Mouse (Mus musculus): Measurements from ENCODE around the gene Gm20388. TPM values are rescaled to one million over a fixed set of nuclear protein-coding genes. Genes with fewer than 3 reads are reported as not detected.
A peak's percentile ranks its signal among the peaks of the same experiment; 100 is the strongest.

The Gm20388 gene
- polyA plus RNA-seq, 1 experiment from 2014 or later, result 5.3 TPM

DNA sequence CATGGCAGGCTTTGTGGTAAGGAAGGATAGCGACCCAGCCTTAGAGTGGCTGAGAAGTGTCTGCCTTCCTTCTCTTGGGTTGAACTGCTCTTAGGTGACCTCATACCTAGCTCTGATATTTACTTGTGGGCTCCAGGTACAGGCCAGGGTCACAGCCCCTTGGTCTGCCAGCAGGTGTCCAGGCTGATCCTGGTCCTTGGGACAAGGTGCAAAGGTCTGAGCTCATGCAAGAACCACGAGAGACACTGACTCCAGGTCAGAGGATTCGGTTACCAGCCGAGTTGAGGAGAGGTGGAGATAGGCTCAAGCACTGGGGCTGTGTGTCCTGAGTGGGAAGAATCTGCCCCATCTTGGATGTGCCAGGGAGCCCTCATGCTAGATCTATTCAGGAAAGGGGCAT, 3333.7 kb downstream of the Gm20388 start:
- Histone ChIP-seq H3K4me3 (ENCODE audit: low read depth, low read length) (no peak overlapping the region), H3K4me1 (replicated peaks; ENCODE audit: control insufficient read depth, insufficient read depth, low read length) (0 out of 2 replicates have a peak, but pooled peaks cover 4% of the 10 kb centered on the region), H3K4me2 (no peak overlapping the region), H3K9ac (ENCODE audit: low read depth, low read length) (no peak overlapping the region), H3K27me3 (replicated peaks; ENCODE audit: control insufficient read depth, insufficient read depth, low read length) (no peaks in the 10 kb centered on the region), H3K9me3 (ENCODE audit: control insufficient read depth, low read length) (no peaks in the 10 kb centered on the region), H3K27ac (ENCODE audit: low read depth, low read length) (no peak overlapping the region), H3K36me3 (ENCODE audit: control insufficient read depth, insufficient read depth, low read length) (peaks cover 8% of the 10 kb centered on the region; the same call in 1 of the 2 replicates)
- ATAC-seq (replicated peaks; ENCODE audit: low FRiP score), result no peak
- no peak for DNase-seq (ENCODE audit: low spot score)
- WGBS, result 81% methylated on average over 4 of the region's 4 CpGs

DNA sequence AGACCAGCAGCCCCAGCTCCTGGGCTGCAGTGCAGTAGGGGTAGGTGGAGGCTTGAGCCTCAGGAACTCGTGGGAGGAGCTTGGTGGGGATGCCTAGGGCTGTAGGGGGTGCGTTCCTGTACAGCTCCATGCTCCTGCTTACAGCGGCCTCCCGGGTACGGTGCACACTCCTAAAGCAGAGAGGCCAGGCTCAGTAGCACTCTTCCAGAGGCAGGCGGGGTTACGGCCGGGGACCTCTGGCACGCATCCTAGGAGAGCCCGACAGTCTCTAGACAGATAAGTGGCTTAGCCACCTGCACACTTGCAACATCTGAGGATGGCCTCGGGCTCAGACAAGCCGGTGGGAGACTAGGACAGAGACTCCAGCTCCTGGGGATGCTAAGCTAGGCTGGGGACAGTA, 3334.9 kb downstream of the Gm20388 start:
- 89% methylated on average over 12 of the region's 12 CpGs for WGBS
- Histone ChIP-seq H3K27me3 (replicated peaks; ENCODE audit: control insufficient read depth, insufficient read depth, low read length) (no peaks in the 10 kb centered on the region), H3K4me2 (no peak overlapping the region), H3K9ac (ENCODE audit: low read depth, low read length) (no peak overlapping the region), H3K4me1 (replicated peaks; ENCODE audit: control insufficient read depth, insufficient read depth, low read length) (0 out of 2 replicates have a peak, but pooled peaks cover 4% of the 10 kb centered on the region), H3K36me3 (ENCODE audit: control insufficient read depth, insufficient read depth, low read length) (peaks cover 9% of the 10 kb centered on the region; the same call in 1 of the 2 replicates), H3K4me3 (ENCODE audit: low read depth, low read length) (no peak overlapping the region), H3K9me3 (ENCODE audit: control insufficient read depth, low read length) (no peaks in the 10 kb centered on the region), H3K27ac (ENCODE audit: low read depth, low read length) (no peak overlapping the region)
- DNase-seq (ENCODE audit: low spot score) (no peak), ATAC-seq (replicated peaks; ENCODE audit: low FRiP score) (no peak)

DNA sequence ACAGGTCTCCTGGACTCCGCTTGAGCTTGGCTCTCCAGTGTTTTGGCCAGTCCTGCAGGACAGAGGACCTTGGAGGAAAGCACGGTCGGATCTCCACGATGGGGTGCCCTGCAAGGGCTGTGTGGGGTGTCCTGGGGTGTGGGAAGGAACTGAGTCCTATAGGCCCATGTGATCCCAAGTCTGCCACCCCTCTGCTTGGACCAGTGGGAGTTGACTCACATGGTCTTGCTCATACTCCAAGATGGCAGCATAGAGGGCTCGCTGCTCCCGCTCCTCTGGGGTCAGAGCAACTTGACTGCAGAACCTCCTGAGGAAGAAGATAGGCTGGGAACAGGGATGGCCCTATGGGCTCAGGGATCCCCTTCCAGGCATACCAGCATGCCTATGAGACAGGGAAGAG, 3337.1 kb downstream of the Gm20388 start:
- DNase-seq (ENCODE audit: low spot score) (no peak), ATAC-seq (replicated peaks; ENCODE audit: low FRiP score) (no peak)
- no peaks in the 10 kb centered on the region for H3K27me3 ChIP-seq (replicated peaks; ENCODE audit: control insufficient read depth, insufficient read depth, low read length)
- no peaks in the 10 kb centered on the region for H3K9me3 ChIP-seq (ENCODE audit: control insufficient read depth, low read length)
- peaks cover 3% of the 10 kb centered on the region for H3K4me1 ChIP-seq (replicated peaks; ENCODE audit: control insufficient read depth, insufficient read depth, low read length)
- no peak overlapping the region for H3K4me3 ChIP-seq (ENCODE audit: low read depth, low read length)
- H3K36me3 ChIP-seq (ENCODE audit: control insufficient read depth, insufficient read depth, low read length), result peaks cover 13% of the 10 kb centered on the region; the same call in 1 of the 2 replicates
- H3K27ac ChIP-seq (ENCODE audit: low read depth, low read length), result no peak overlapping the region
- H3K9ac ChIP-seq (ENCODE audit: low read depth, low read length), result no peak overlapping the region
- 92% methylated on average over 6 of the region's 6 CpGs for WGBS
- no peak overlapping the region for H3K4me2 ChIP-seq

DNA sequence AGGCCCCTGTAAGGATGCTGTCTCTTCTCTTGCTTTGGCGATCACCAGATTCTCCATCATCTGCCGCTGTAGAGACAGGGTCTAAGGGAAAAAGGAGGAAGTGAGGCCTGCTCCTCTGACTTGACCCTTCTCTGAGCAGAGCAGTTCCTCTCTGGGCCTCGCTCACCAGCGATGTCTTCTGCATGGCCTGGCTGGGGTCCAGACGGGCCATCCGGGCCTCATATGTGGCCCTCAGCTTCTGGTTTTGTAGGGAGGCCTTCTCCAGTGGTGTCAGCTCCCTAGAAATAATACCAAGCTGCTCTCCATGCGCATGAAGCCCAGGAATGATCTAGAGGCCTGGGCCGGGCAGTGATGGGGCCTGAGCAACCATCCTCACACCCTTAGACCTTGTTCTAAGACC, 3338.0 kb downstream of the Gm20388 start:
- H3K4me1 ChIP-seq (replicated peaks; ENCODE audit: control insufficient read depth, insufficient read depth, low read length), result peaks cover 9% of the 10 kb centered on the region
- H3K27ac ChIP-seq (ENCODE audit: low read depth, low read length), result no peak overlapping the region
- WGBS, result 81% methylated on average over 8 of the region's 8 CpGs
- no peak overlapping the region for H3K9ac ChIP-seq (ENCODE audit: low read depth, low read length)
- H3K36me3 ChIP-seq (ENCODE audit: control insufficient read depth, insufficient read depth, low read length), result peaks cover 13% of the 10 kb centered on the region; the same call in 1 of the 2 replicates
- DNase-seq (ENCODE audit: low spot score) (no peak), ATAC-seq (replicated peaks; ENCODE audit: low FRiP score) (no peak)
- H3K9me3 ChIP-seq (ENCODE audit: control insufficient read depth, low read length), result no peaks in the 10 kb centered on the region
- H3K27me3 ChIP-seq (replicated peaks; ENCODE audit: control insufficient read depth, insufficient read depth, low read length), result no peaks in the 10 kb centered on the region
- H3K4me3 ChIP-seq (ENCODE audit: low read depth, low read length), result no peak overlapping the region
- no peak overlapping the region for H3K4me2 ChIP-seq

DNA sequence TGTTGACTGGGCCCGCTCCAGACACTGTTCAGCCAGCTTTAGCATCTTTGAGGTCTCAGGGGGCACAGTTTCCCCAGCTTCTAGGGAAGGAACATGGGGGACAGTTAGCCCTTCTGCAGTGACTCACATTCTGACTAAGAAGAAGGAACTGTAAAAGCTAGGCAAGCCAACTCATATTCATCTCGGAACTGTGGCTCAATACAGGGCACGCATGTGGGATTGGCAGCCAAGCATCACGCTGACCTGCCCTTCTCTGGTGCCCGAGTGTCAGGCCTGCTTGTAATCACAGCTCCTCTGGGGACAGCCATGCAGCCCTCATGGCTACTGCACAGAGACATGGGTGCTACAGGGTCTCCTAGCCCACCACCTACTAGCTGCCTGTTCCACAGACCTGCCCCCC, 3340.3 kb downstream of the Gm20388 start:
- 89% methylated on average over 5 of the region's 5 CpGs for WGBS
- H3K9ac ChIP-seq (ENCODE audit: low read depth, low read length), result no peak overlapping the region
- H3K4me2 ChIP-seq, result no peak overlapping the region
- H3K4me1 ChIP-seq (replicated peaks; ENCODE audit: control insufficient read depth, insufficient read depth, low read length), result peaks cover 19% of the 10 kb centered on the region
- H3K27ac ChIP-seq (ENCODE audit: low read depth, low read length), result no peak overlapping the region
- H3K36me3 ChIP-seq (ENCODE audit: control insufficient read depth, insufficient read depth, low read length), result peaks cover 7% of the 10 kb centered on the region; the same call in 1 of the 2 replicates
- ATAC-seq (replicated peaks; ENCODE audit: low FRiP score), result no peak
- no peak overlapping the region for H3K4me3 ChIP-seq (ENCODE audit: low read depth, low read length)
- no peaks in the 10 kb centered on the region for H3K27me3 ChIP-seq (replicated peaks; ENCODE audit: control insufficient read depth, insufficient read depth, low read length)
- DNase-seq (ENCODE audit: low spot score), result no peak
- H3K9me3 ChIP-seq (ENCODE audit: control insufficient read depth, low read length), result no peaks in the 10 kb centered on the region

DNA sequence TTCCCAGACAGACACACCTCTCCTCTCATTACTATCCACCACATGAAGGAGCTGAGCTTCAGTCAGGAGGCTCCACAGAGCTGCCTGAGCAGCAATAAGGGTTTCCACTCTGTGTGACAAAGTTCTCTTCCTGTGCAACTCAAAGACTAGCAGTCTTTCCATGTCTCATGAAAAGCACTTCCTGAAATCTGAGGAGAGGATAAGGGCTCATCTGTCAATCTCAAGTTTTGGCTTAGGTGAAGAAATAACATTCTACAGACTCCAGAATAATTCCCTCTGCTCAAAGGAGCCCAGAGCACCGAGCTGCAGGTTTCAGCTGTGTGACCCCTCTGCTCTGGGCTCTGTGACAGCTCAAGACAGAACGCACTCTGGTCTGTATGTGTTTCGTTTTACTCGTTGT, 3342.3 kb downstream of the Gm20388 start:
- Histone ChIP-seq H3K4me3 (ENCODE audit: low read depth, low read length) (peak overlapping the region; percentile 99), H3K27me3 (replicated peaks; ENCODE audit: control insufficient read depth, insufficient read depth, low read length) (no peaks in the 10 kb centered on the region), H3K9ac (ENCODE audit: low read depth, low read length) (peak overlapping the region; percentile 94; the same call in 1 of the 2 replicates), H3K4me2 (peak overlapping the region; percentile 94), H3K27ac (ENCODE audit: low read depth, low read length) (no peak overlapping the region), H3K4me1 (replicated peaks; ENCODE audit: control insufficient read depth, insufficient read depth, low read length) (peaks cover 19% of the 10 kb centered on the region), H3K36me3 (ENCODE audit: control insufficient read depth, insufficient read depth, low read length) (peaks cover 21% of the 10 kb centered on the region), H3K9me3 (ENCODE audit: control insufficient read depth, low read length) (no peaks in the 10 kb centered on the region)
- ATAC-seq (replicated peaks; ENCODE audit: low FRiP score) (no peak), DNase-seq (ENCODE audit: low spot score) (no peak)
- WGBS, result 59% methylated on average over 4 of the region's 4 CpGs

DNA sequence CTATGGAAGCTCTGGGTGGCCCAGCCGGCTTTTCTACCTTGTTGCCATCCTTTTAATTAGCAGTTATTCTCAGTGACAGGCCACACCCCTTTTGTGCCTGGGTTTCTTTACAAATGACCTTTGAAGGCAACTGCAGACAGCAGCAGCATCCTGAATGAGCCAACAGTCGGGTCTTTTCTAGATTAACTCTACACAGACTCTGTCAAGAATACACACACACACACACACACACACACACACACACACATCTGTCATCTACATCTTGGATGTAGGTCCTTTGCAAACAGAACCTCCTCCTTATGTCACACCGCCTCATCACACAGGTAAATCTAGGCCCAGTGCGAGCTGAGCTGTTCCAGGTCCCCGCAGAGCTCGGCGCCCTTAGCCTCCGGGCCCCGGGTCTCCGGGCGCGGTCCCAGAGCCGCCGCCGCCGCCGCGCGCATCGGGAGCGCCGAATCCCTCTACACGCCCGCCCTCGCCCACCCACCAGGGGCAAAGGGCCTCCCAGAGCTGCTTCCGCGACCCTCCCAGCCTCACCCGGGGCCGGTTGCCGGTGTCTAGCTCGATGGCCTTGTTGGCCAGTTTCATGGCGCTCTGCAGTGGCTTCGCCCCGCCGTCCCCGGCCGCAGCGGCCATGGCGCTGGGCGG, 3342.9 kb downstream of the Gm20388 start:
- Histone ChIP-seq H3K4me3 (ENCODE audit: low read depth, low read length) (peak overlapping the region; percentile 99), H3K9me3 (ENCODE audit: control insufficient read depth, low read length) (no peaks in the 10 kb centered on the region), H3K4me1 (replicated peaks; ENCODE audit: control insufficient read depth, insufficient read depth, low read length) (peaks cover 19% of the 10 kb centered on the region), H3K9ac (ENCODE audit: low read depth, low read length) (peak overlapping the region; percentile 94), H3K27ac (ENCODE audit: low read depth, low read length) (peak overlapping the region; percentile 84), H3K36me3 (ENCODE audit: control insufficient read depth, insufficient read depth, low read length) (peaks cover 24% of the 10 kb centered on the region), H3K27me3 (replicated peaks; ENCODE audit: control insufficient read depth, insufficient read depth, low read length) (no peaks in the 10 kb centered on the region), H3K4me2 (peak overlapping the region; percentile 94)
- under 1% methylated on average over 38 of the region's 40 CpGs for WGBS
- DNase-seq (ENCODE audit: low spot score), result no peak
- peak; percentile 32 for ATAC-seq (replicated peaks; ENCODE audit: low FRiP score)

DNA sequence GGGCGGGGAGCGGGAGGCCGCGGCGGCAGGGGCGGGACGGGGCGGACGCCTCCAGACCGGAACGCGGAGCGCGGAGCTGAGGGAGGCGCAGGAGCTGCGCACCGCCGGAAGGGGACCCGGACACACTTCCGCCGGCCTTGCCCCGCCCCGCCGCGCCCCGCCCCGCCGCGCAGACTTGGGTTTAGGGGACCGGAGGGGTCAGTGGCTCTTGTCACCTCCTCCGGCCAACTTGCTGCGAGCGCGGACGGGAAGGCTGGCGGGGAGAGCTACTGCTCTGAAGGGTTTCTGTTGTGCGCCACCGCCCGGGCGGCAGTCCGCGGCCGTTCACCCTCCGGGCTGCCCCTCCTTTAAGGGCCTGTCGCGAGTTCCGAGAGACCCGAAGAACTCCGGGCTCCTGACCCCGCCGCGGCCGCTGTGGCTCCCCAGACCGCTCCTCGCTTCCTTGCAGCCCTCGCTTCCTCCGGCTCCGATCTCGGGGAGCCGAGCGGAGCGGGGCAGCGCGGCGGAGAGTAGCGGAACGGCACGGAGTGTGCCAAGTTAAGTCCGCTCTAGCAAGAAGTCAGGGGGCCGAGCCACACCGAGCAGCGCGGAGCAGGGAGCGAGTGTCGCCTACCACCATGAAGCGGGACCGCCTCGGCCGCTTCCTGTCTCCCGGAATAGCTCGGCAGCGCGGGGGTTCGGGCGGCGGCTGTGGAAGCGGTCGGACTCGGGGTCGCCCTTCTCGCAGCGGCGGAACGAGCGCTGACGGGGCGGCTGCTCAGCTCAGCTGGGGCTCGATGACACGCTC, 3343.7 kb downstream of the Gm20388 start, which contains the start of the genes Zfp276 and Vps9d1:
Zfp276 (plus strand) TSS at position 97 of the 787 bp plus-strand sequence.
Vps9d1 (minus strand) TSS at position 250 of the 787 bp plus-strand sequence.
- Histone ChIP-seq H3K4me2 (peak within 1 kb of the TSS; percentile 94), H3K27ac (ENCODE audit: low read depth, low read length) (peak within 1 kb of the TSS; percentile 84), H3K4me3 (ENCODE audit: low read depth, low read length) (peak within 1 kb of the TSS; percentile 99), H3K36me3 (ENCODE audit: control insufficient read depth, insufficient read depth, low read length) (peaks cover 24% of the 10 kb centered on the region), H3K4me1 (replicated peaks; ENCODE audit: control insufficient read depth, insufficient read depth, low read length) (peaks cover 19% of the 10 kb centered on the region), H3K9ac (ENCODE audit: low read depth, low read length) (peak within 1 kb of the TSS; percentile 94), H3K27me3 (replicated peaks; ENCODE audit: control insufficient read depth, insufficient read depth, low read length) (no peaks in the 10 kb centered on the region), H3K9me3 (ENCODE audit: control insufficient read depth, low read length) (no peaks in the 10 kb centered on the region)
- DNase-seq (ENCODE audit: low spot score) (peak; percentile 89), ATAC-seq (replicated peaks; ENCODE audit: low FRiP score) (peak; percentile 96)
- under 1% methylated on average over 76 of the region's 99 CpGs for WGBS
